Mouse (Mus musculus) liver, adult 2 months (tissue): Measurements from ENCODE around the gene Rfx2.

ENCODE experiments used
- CTCF ChIP-seq: fragments of 200-500 bp; IDR thresholded peaks from 2 replicates; pipeline ENCODE4 v1.5.1; 2011; ENCODE audit warnings: low read depth, low read length, control low read depth
- POLR2A ChIP-seq: fragments of 200-500 bp; IDR thresholded peaks from 2 replicates; pipeline ENCODE4 v1.6.1; 2011; ENCODE audit warnings: low read length, control low read depth; ENCODE audit not compliant: insufficient read depth; ENCODE audit errors: extremely low read depth

- TF ChIP-seq CTCF (no peak), POLR2A (no peak)
These were observed 79.3 kb downstream of the Rfx2 start for GRCm38 (mm10) chr17:56751404-56752072.
